ENCODE assay signal across 10 mouse cellular contexts in genomic region chr8:120325172-120325767, GRCm38 (mm10).
DNase-seq lines count a peak whose midpoint lies in the region; ATAC-seq and TF ChIP-seq lines count a peak whose summit lies in the region.
"Had no signal": no experiment of that assay in that cellular context is flagged by ENCODE, and none has a peak within 500 bp of the region (broad histone marks: within the 10 kb centered on the region; RNA-seq: fewer than 3 reads in every experiment).

No protein-coding gene starts in this region.

- no peak for TF ChIP-seq POLR2A in bone marrow macrophage, adult 2 months (IDR thresholded peaks at IDR 0.05; ENCODE audit: borderline replicate concordance, low read depth, low read length)

- peaks cover 34% of the 10 kb centered on the region for H3K4me1 ChIP-seq in kidney, embryonic 16.5 days (ENCODE audit: insufficient read depth, low read length)
- 0 out of 2 replicates have a peak, but pooled peaks cover 4% of the 10 kb centered on the region for H3K4me1 ChIP-seq in G1E (ENCODE audit: insufficient read depth, low read depth, low read length)
- peaks cover 36% of the 10 kb centered on the region for H3K4me1 ChIP-seq in bone marrow macrophage, adult 2 months (ENCODE audit: control insufficient read depth, insufficient read depth, low read length)
- H3K4me1 ChIP-seq in limb, embryonic 15.5 days, result peaks cover 41% of the 10 kb centered on the region

- H3K36me3 ChIP-seq in kidney, embryonic 16.5 days (ENCODE audit: insufficient read depth, low read length), result no peaks in the 10 kb centered on the region
- H3K36me3 ChIP-seq in G1E (replicated peaks), result no peaks in the 10 kb centered on the region
- H3K36me3 ChIP-seq in limb, embryonic 15.5 days, result no peaks in the 10 kb centered on the region

- no peaks in the 10 kb centered on the region for H3K27me3 ChIP-seq in kidney, embryonic 16.5 days (ENCODE audit: insufficient read depth, low read length)
- peaks cover 65% of the 10 kb centered on the region for H3K27me3 ChIP-seq in G1E (ENCODE audit: insufficient read depth, low read length)
- no peaks in the 10 kb centered on the region for H3K27me3 ChIP-seq in limb, embryonic 15.5 days

- H3K4me2 ChIP-seq in kidney, embryonic 16.5 days (replicated peaks; ENCODE audit: low read depth, low read length), result no peak overlapping the region
- no peak overlapping the region for H3K4me2 ChIP-seq in limb, embryonic 15.5 days

- no peak for DNase-seq in kidney, postnatal 10 days
- DNase-seq in G1E (ENCODE audit: low spot score), result no peak
- no peak for DNase-seq in ovary, postnatal 36 days (ENCODE audit: low spot score)
- no peak for DNase-seq in cerebellum, adult 9-10 months
- DNase-seq: cerebellum, postnatal 14 days; right cerebral cortex, postnatal 25 days; thymus, postnatal 36 days had no signal

- no peak for ATAC-seq in kidney, embryonic 16.5 days (ENCODE audit: low FRiP score, low TSS enrichment)
- peak; percentile 78 for ATAC-seq in G1E (ENCODE audit: extremely low read depth, insufficient number of reproducible peaks, low FRiP score, poor library complexity, severe bottlenecking)
- no peak for ATAC-seq in limb, embryonic 15.5 days (ENCODE audit: insufficient number of reproducible peaks, low FRiP score, low TSS enrichment, low read depth)

- 0 out of 2 replicates have a peak overlapping the region, but pooled peaks have one; percentile 11 for H3K27ac ChIP-seq in kidney, embryonic 16.5 days (ENCODE audit: low read length)
- H3K27ac ChIP-seq in bone marrow macrophage, adult 2 months (ENCODE audit: insufficient read depth, low read depth, low read length), result peak overlapping the region; percentile 24
- 0 out of 2 replicates have a peak overlapping the region, but pooled peaks have one; percentile 47 for H3K27ac ChIP-seq in limb, embryonic 15.5 days

- H3K9ac ChIP-seq in kidney, embryonic 16.5 days (replicated peaks; ENCODE audit: low read length), result no peak overlapping the region
- no peak overlapping the region for H3K9ac ChIP-seq in limb, embryonic 15.5 days

- no peaks in the 10 kb centered on the region for H3K9me3 ChIP-seq in kidney, embryonic 16.5 days (ENCODE audit: low read length)
- H3K9me3 ChIP-seq in G1E (replicated peaks), result no peaks in the 10 kb centered on the region
- no peaks in the 10 kb centered on the region for H3K9me3 ChIP-seq in limb, embryonic 15.5 days

- WGBS in kidney, embryonic 16.5 days, result 62% methylated on average over 5 of the region's 5 CpGs
- 56% methylated on average over 5 of the region's 5 CpGs for WGBS in limb, embryonic 15.5 days

- TF ChIP-seq CTCF in G1E (IDR thresholded peaks at IDR 0.05; ENCODE audit: low read depth, low read length), result no peak
- TF ChIP-seq CTCF in bone marrow macrophage, adult 2 months (IDR thresholded peaks at IDR 0.05; ENCODE audit: low read depth, low read length), result no peak

- no peak overlapping the region for H3K4me3 ChIP-seq in kidney, embryonic 16.5 days (ENCODE audit: low read length)
- no peak overlapping the region for H3K4me3 ChIP-seq in G1E (ENCODE audit: low read depth, low read length)
- no peak overlapping the region for H3K4me3 ChIP-seq in bone marrow macrophage, adult 2 months (ENCODE audit: insufficient read depth, low read length)
- H3K4me3 ChIP-seq in limb, embryonic 15.5 days, result no peak overlapping the region
